Mouse (Mus musculus) thymus, adult 2 months (tissue): ENCODE measurements around the gene Fosl1.

Source experiments
- CTCF ChIP-seq: fragments of 200-500 bp; IDR thresholded peaks from 2 replicates; pipeline ENCODE4 v1.5.1; 2012; ENCODE audit warnings: mild to moderate bottlenecking, control low read depth, low read length, moderate library complexity, borderline replicate concordance; ENCODE audit not compliant: control insufficient read depth, poor library complexity, insufficient read depth; ENCODE audit errors: extremely low read depth
- POLR2A ChIP-seq: fragments of 200-500 bp; IDR thresholded peaks from 2 replicates; pipeline ENCODE4 v1.6.1; 2012; ENCODE audit warnings: mild to moderate bottlenecking, low read length, control low read depth, moderate library complexity; ENCODE audit not compliant: control insufficient read depth, poor library complexity, insufficient read depth; ENCODE audit errors: extremely low read depth

DNA sequence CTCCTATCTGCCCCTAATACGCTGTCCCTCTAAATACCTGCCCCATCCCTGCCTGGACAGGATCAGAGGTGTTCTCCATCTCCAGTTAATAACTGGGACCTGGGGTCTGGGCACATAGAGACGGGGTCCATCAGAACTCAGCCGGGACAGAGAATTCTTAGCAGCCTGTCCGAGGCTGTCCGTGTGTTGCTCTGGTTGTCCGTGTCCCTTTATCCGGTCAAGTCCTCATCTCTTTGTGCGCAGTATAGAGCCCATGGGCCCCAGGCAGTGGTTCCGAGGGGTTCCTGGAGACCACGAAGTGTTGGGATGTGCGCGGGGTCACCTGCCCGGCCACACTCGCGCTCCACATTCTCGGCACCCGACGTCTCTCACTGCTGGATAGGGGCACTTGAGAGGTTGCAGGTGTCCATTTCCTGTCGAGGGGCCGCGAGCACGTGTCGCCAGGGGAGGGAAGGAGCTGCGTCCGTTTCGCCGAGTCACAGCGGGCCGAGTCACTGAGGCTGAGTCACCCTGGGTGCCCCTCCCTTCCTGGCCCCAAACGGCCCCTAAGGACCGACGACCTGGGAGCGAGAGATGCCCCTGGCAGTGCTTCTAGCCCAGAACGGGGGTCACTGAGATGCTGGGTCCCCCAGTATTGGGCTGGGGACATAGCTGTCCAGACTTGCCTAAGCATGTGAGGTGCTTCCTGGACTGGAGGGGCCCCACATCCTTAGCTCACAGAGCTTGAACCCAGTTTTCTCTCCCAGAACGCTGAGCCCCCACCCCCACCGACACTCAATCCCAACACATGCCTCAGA lies 1.2 kb downstream of the Fosl1 start:
- TF ChIP-seq CTCF (no peak), POLR2A (no peak; the same call in 1 of the 2 replicates)
